Mouse (Mus musculus) embryonic fibroblast, embryonic 13.5 days (primary cell): Measurements from ENCODE around the gene S100a7a.

Source experiments
- CTCF ChIP-seq: IDR thresholded peaks from 2 replicates; pipeline ENCODE4 v1.5.1; 2011; ENCODE audit warnings: mild to moderate bottlenecking, control low read depth, low read length, moderate library complexity, borderline replicate concordance; ENCODE audit not compliant: insufficient read depth
- POLR2A ChIP-seq: IDR thresholded peaks from 2 replicates; pipeline ENCODE4 v1.6.1; 2011; ENCODE audit warnings: low read depth, mild to moderate bottlenecking, control low read depth, low read length, moderate library complexity

- TF ChIP-seq CTCF = no peak
- TF ChIP-seq POLR2A = no peak
Measured at GRCm38 (mm10) chr3:90695613-90696012, 41.8 kb downstream of the S100a7a start, which contains the start of gene S100a9.
